Mouse (Mus musculus): ENCODE results near the gene Washc1. TPM values are rescaled to one million over a fixed set of nuclear protein-coding genes. Genes with fewer than 3 reads are reported as not detected.
A peak's percentile ranks its signal among the peaks of the same experiment; 100 is the strongest.
"Not testable (repeated sequence)": the region's sequence is repeated elsewhere in the genome, so short reads cannot be mapped to it uniquely, and the experiment has no call there.

Gene Washc1
- 35.3 and 36.1 TPM in 2 replicates for polyA plus RNA-seq (2015; fragmentation: Nextera tagmentation; extraction: Ambion mirVana)

GRCm38 (mm10) chr17:66111402-66111959 is at the start of gene Washc1:
Washc1 (plus strand) TSS chr17:66111545.
- Histone ChIP-seq H3K4me2 (ENCODE audit: low read depth, low read length) (peak within 1 kb of the TSS; percentile 70), H3K27ac (ENCODE audit: low read length) (peak within 1 kb of the TSS; percentile 84), H3K4me1 (ENCODE audit: control insufficient read depth, insufficient read depth, low read length) (peaks cover 12% of the 10 kb centered on the region; the same call in 1 of the 2 replicates), H3K9me3 (replicated peaks; ENCODE audit: control insufficient read depth, low read length) (no peaks in the 10 kb centered on the region), H3K4me3 (replicated peaks; ENCODE audit: low read length) (peak within 1 kb of the TSS; percentile 85), H3K27me3 (ENCODE audit: control insufficient read depth, insufficient read depth, low read length) (no peaks in the 10 kb centered on the region), H3K9ac (ENCODE audit: low read length) (peak within 1 kb of the TSS; percentile 91), H3K36me3 (ENCODE audit: control insufficient read depth, insufficient read depth, low read length) (peaks cover 17% of the 10 kb centered on the region; the same call in 1 of the 2 replicates)
- under 1% methylated on average over 41 of the region's 41 CpGs for WGBS
- ATAC-seq (ENCODE audit: insufficient read depth, low FRiP score) = peak; percentile 97

GRCm38 (mm10) chr17:66065115-66065514 is 46.2 kb upstream of the Washc1 start:
- Histone ChIP-seq H3K27ac (ENCODE audit: low read length) (no peak overlapping the region), H3K9me3 (replicated peaks; ENCODE audit: control insufficient read depth, low read length) (no peaks in the 10 kb centered on the region), H3K36me3 (ENCODE audit: control insufficient read depth, insufficient read depth, low read length) (no peaks in the 10 kb centered on the region), H3K4me2 (ENCODE audit: low read depth, low read length) (no peak overlapping the region), H3K4me3 (replicated peaks; ENCODE audit: low read length) (no peak overlapping the region), H3K27me3 (ENCODE audit: control insufficient read depth, insufficient read depth, low read length) (no peaks in the 10 kb centered on the region), H3K4me1 (ENCODE audit: control insufficient read depth, insufficient read depth, low read length) (no peaks in the 10 kb centered on the region; the same call in 1 of the 2 replicates), H3K9ac (ENCODE audit: low read length) (no peak overlapping the region)
- 85% methylated on average over 4 of the region's 4 CpGs for WGBS
- ATAC-seq (ENCODE audit: insufficient read depth, low FRiP score) = no peak

- H3K36me3 ChIP-seq (ENCODE audit: control insufficient read depth, insufficient read depth, low read length); H3K9me3 ChIP-seq (replicated peaks; ENCODE audit: control insufficient read depth, low read length); ATAC-seq (ENCODE audit: insufficient read depth, low FRiP score); H3K4me1 ChIP-seq (ENCODE audit: control insufficient read depth, insufficient read depth, low read length); H3K4me2 ChIP-seq (ENCODE audit: low read depth, low read length); H3K9ac ChIP-seq (ENCODE audit: low read length); H3K27me3 ChIP-seq (ENCODE audit: control insufficient read depth, insufficient read depth, low read length); H3K27ac ChIP-seq (ENCODE audit: low read length); H3K4me3 ChIP-seq (replicated peaks; ENCODE audit: low read length): not testable (repeated sequence)
- 94% methylated on average over 2 of the region's 2 CpGs for WGBS
These were observed 42.3 kb upstream of the Washc1 start for GRCm38 (mm10) chr17:66069036-66069435.

GRCm38 (mm10) chr17:66073971-66074370 is 37.4 kb upstream of the Washc1 start:
- Histone ChIP-seq H3K4me2 (ENCODE audit: low read depth, low read length) (no peak overlapping the region), H3K9ac (ENCODE audit: low read length) (no peak overlapping the region), H3K36me3 (ENCODE audit: control insufficient read depth, insufficient read depth, low read length) (no peaks in the 10 kb centered on the region), H3K4me1 (ENCODE audit: control insufficient read depth, insufficient read depth, low read length) (peaks cover 14% of the 10 kb centered on the region; the same call in 1 of the 2 replicates), H3K9me3 (replicated peaks; ENCODE audit: control insufficient read depth, low read length) (no peaks in the 10 kb centered on the region), H3K27ac (ENCODE audit: low read length) (no peak overlapping the region), H3K27me3 (ENCODE audit: control insufficient read depth, insufficient read depth, low read length) (no peaks in the 10 kb centered on the region), H3K4me3 (replicated peaks; ENCODE audit: low read length) (no peak overlapping the region)
- 91% methylated on average over 7 of the region's 7 CpGs for WGBS
- ATAC-seq (ENCODE audit: insufficient read depth, low FRiP score) = no peak

GRCm38 (mm10) chr17:66075827-66076173 is 35.5 kb upstream of the Washc1 start:
- Histone ChIP-seq H3K9ac (ENCODE audit: low read length) (peak overlapping the region; percentile 90), H3K9me3 (replicated peaks; ENCODE audit: control insufficient read depth, low read length) (no peaks in the 10 kb centered on the region), H3K27me3 (ENCODE audit: control insufficient read depth, insufficient read depth, low read length) (no peaks in the 10 kb centered on the region), H3K36me3 (ENCODE audit: control insufficient read depth, insufficient read depth, low read length) (peaks cover 7% of the 10 kb centered on the region; the same call in 1 of the 2 replicates), H3K4me2 (ENCODE audit: low read depth, low read length) (peak overlapping the region; percentile 62), H3K4me1 (ENCODE audit: control insufficient read depth, insufficient read depth, low read length) (peaks cover 14% of the 10 kb centered on the region; the same call in 1 of the 2 replicates), H3K27ac (ENCODE audit: low read length) (peak overlapping the region; percentile 93), H3K4me3 (replicated peaks; ENCODE audit: low read length) (peak overlapping the region; percentile 90)
- no peak for ATAC-seq (ENCODE audit: insufficient read depth, low FRiP score)
- WGBS = 5% methylated on average over 12 of the region's 12 CpGs

GRCm38 (mm10) chr17:66076174-66076927 is 35.0 kb upstream of the Washc1 start:
- Histone ChIP-seq H3K4me1 (ENCODE audit: control insufficient read depth, insufficient read depth, low read length) (peaks cover 14% of the 10 kb centered on the region; the same call in 1 of the 2 replicates), H3K9ac (ENCODE audit: low read length) (peak overlapping the region; percentile 90), H3K36me3 (ENCODE audit: control insufficient read depth, insufficient read depth, low read length) (peaks cover 7% of the 10 kb centered on the region; the same call in 1 of the 2 replicates), H3K27ac (ENCODE audit: low read length) (peak overlapping the region; percentile 93), H3K27me3 (ENCODE audit: control insufficient read depth, insufficient read depth, low read length) (no peaks in the 10 kb centered on the region), H3K4me2 (ENCODE audit: low read depth, low read length) (peak overlapping the region; percentile 62), H3K4me3 (replicated peaks; ENCODE audit: low read length) (peak overlapping the region; percentile 90), H3K9me3 (replicated peaks; ENCODE audit: control insufficient read depth, low read length) (no peaks in the 10 kb centered on the region)
- WGBS = under 1% methylated on average over 75 of the region's 95 CpGs
- ATAC-seq (ENCODE audit: insufficient read depth, low FRiP score) = peak; percentile 90

GRCm38 (mm10) chr17:66076934-66077333 is 34.4 kb upstream of the Washc1 start, which contains the start of gene Ankrd12:
Ankrd12 (minus strand) TSS chr17:66077089.
- H3K36me3 ChIP-seq (ENCODE audit: control insufficient read depth, insufficient read depth, low read length) = peaks cover 7% of the 10 kb centered on the region; the same call in 1 of the 2 replicates
- H3K9ac ChIP-seq (ENCODE audit: low read length) = peak within 1 kb of the TSS; percentile 90
- peak; percentile 99 for ATAC-seq (ENCODE audit: insufficient read depth, low FRiP score)
- H3K27me3 ChIP-seq (ENCODE audit: control insufficient read depth, insufficient read depth, low read length) = no peaks in the 10 kb centered on the region
- 3% methylated on average over 51 of the region's 53 CpGs for WGBS
- no peaks in the 10 kb centered on the region for H3K9me3 ChIP-seq (replicated peaks; ENCODE audit: control insufficient read depth, low read length)
- peak within 1 kb of the TSS; percentile 93 for H3K27ac ChIP-seq (ENCODE audit: low read length)
- H3K4me2 ChIP-seq (ENCODE audit: low read depth, low read length) = peak within 1 kb of the TSS; percentile 88
- peaks cover 14% of the 10 kb centered on the region; the same call in 1 of the 2 replicates for H3K4me1 ChIP-seq (ENCODE audit: control insufficient read depth, insufficient read depth, low read length)
- peak within 1 kb of the TSS; percentile 90 for H3K4me3 ChIP-seq (replicated peaks; ENCODE audit: low read length)

GRCm38 (mm10) chr17:66077437-66077850 is 33.9 kb upstream of the Washc1 start:
- H3K9ac ChIP-seq (ENCODE audit: low read length) = peak overlapping the region; percentile 90
- ATAC-seq (ENCODE audit: insufficient read depth, low FRiP score) = peak; percentile 49

GRCm38 (mm10) chr17:66084486-66084885 is 26.9 kb upstream of the Washc1 start:
- H3K27me3 ChIP-seq (ENCODE audit: control insufficient read depth, insufficient read depth, low read length) = no peaks in the 10 kb centered on the region
- H3K9ac ChIP-seq (ENCODE audit: low read length) = no peak overlapping the region
- H3K36me3 ChIP-seq (ENCODE audit: control insufficient read depth, insufficient read depth, low read length) = peaks cover 11% of the 10 kb centered on the region; the same call in 1 of the 2 replicates
- no peak overlapping the region for H3K27ac ChIP-seq (ENCODE audit: low read length)
- H3K4me2 ChIP-seq (ENCODE audit: low read depth, low read length) = no peak overlapping the region
- ATAC-seq (ENCODE audit: insufficient read depth, low FRiP score) = no peak
- H3K4me1 ChIP-seq (ENCODE audit: control insufficient read depth, insufficient read depth, low read length) = no peaks in the 10 kb centered on the region
- 83% methylated on average over 1 of the region's 1 CpGs for WGBS
- no peak overlapping the region for H3K4me3 ChIP-seq (replicated peaks; ENCODE audit: low read length)
- no peaks in the 10 kb centered on the region for H3K9me3 ChIP-seq (replicated peaks; ENCODE audit: control insufficient read depth, low read length)

More at GRCm38 (mm10) chr17:66077437-66077850, 33.9 kb upstream of the Washc1 start:
- peak overlapping the region; percentile 88 for H3K4me2 ChIP-seq (ENCODE audit: low read depth, low read length)
- peaks cover 14% of the 10 kb centered on the region; the same call in 1 of the 2 replicates for H3K4me1 ChIP-seq (ENCODE audit: control insufficient read depth, insufficient read depth, low read length)
- no peaks in the 10 kb centered on the region for H3K27me3 ChIP-seq (ENCODE audit: control insufficient read depth, insufficient read depth, low read length)
- peak overlapping the region; percentile 90 for H3K4me3 ChIP-seq (replicated peaks; ENCODE audit: low read length)
- H3K9me3 ChIP-seq (replicated peaks; ENCODE audit: control insufficient read depth, low read length) = no peaks in the 10 kb centered on the region
- H3K27ac ChIP-seq (ENCODE audit: low read length) = peak overlapping the region; percentile 93
- under 1% methylated on average over 23 of the region's 23 CpGs for WGBS
- peaks cover 7% of the 10 kb centered on the region; the same call in 1 of the 2 replicates for H3K36me3 ChIP-seq (ENCODE audit: control insufficient read depth, insufficient read depth, low read length)

Data from stomach, embryonic 16.5 days (tissue).